Mouse (Mus musculus): ENCODE results near the gene Ncapd3.

Ncapd3 gene

GRCm38 (mm10) chr9:27049492-27049891 lies 19.5 kb downstream of the Ncapd3 start:
- no peak for DNase-seq

GRCm38 (mm10) chr9:27058341-27058740 lies 28.4 kb downstream of the Ncapd3 start:
- DNase-seq = no peak

GRCm38 (mm10) chr9:27070895-27071294 lies 40.9 kb downstream of the Ncapd3 start:
- DNase-seq = no peak

- DNase-seq = no peak
Measured at GRCm38 (mm10) chr9:27074677-27075076, 44.7 kb downstream of the Ncapd3 start.

GRCm38 (mm10) chr9:27075812-27076211 lies 45.8 kb downstream of the Ncapd3 start:
- DNase-seq = no peak

- no peak for DNase-seq
Measured at GRCm38 (mm10) chr9:27086256-27086655, 56.3 kb downstream of the Ncapd3 start.

GRCm38 (mm10) chr9:27087402-27087801 lies 57.4 kb downstream of the Ncapd3 start:
- no peak for DNase-seq

- DNase-seq = no peak
Measured at GRCm38 (mm10) chr9:27090134-27090533, 60.2 kb downstream of the Ncapd3 start.

GRCm38 (mm10) chr9:27090801-27091775 lies 61.1 kb downstream of the Ncapd3 start:
- DNase-seq = no peak

- no peak for DNase-seq
Measured at GRCm38 (mm10) chr9:27092916-27093315, 62.9 kb downstream of the Ncapd3 start.

- no peak for DNase-seq
Measured at GRCm38 (mm10) chr9:27098092-27098491, 68.1 kb downstream of the Ncapd3 start.

GRCm38 (mm10) chr9:27098557-27098956 lies 68.6 kb downstream of the Ncapd3 start:
- no peak for DNase-seq

GRCm38 (mm10) chr9:27099474-27099873 lies 69.5 kb downstream of the Ncapd3 start:
- DNase-seq = no peak

- DNase-seq = no peak
Measured at GRCm38 (mm10) chr9:27101466-27101865, 71.5 kb downstream of the Ncapd3 start.

- peak; percentile 11 for DNase-seq
Measured at GRCm38 (mm10) chr9:27106081-27106480, 76.1 kb downstream of the Ncapd3 start.

- DNase-seq = no peak
Measured at GRCm38 (mm10) chr9:27108451-27108850, 78.5 kb downstream of the Ncapd3 start.

- no peak for DNase-seq
Measured at GRCm38 (mm10) chr9:27109533-27110514, 79.8 kb downstream of the Ncapd3 start.

GRCm38 (mm10) chr9:27110681-27111080 lies 80.7 kb downstream of the Ncapd3 start:
- DNase-seq = no peak

- no peak for DNase-seq
Measured at GRCm38 (mm10) chr9:27111756-27112155, 81.8 kb downstream of the Ncapd3 start.

GRCm38 (mm10) chr9:27121254-27121653 lies 91.3 kb downstream of the Ncapd3 start:
- DNase-seq = no peak

GRCm38 (mm10) chr9:27122076-27122475 lies 92.1 kb downstream of the Ncapd3 start:
- no peak for DNase-seq

GRCm38 (mm10) chr9:27122963-27123362 lies 93.0 kb downstream of the Ncapd3 start:
- no peak for DNase-seq

- DNase-seq = no peak
Measured at GRCm38 (mm10) chr9:27123947-27124346, 94.0 kb downstream of the Ncapd3 start.
